Mouse (Mus musculus): Measurements from ENCODE around the gene Arl6ip5.

DNA sequence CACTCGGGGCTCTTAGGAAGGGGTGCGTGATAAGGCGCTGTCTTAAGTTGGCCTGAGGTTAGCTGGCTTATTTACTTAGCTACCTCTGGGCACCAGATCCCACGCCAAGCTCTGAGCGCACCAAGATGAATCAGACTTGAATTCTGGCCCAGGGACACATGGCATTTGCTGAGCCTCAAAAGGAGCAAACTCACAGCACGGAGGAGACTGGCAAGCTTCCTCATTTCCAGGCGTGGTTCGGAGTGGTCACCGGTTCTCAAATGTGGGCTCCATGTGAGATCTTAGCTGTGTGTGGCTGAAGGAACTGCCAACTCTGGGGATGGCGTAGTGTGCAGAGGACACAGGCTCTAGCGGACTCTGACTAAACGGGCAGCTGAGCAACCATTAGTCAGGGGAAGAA lies 1.5 kb downstream of the Arl6ip5 start:
- TF ChIP-seq CTCF (IDR thresholded peaks at IDR 0.05; ENCODE audit: borderline replicate concordance, control insufficient read depth, extremely low read depth, insufficient read depth, low read length, poor library complexity) = no peak
- TF ChIP-seq POLR2A (IDR thresholded peaks at IDR 0.05; ENCODE audit: control insufficient read depth, extremely low read depth, insufficient read depth, low read length, poor library complexity) = no peak

Data from thymus, adult 2 months (tissue).